Mouse (Mus musculus): Measurements from ENCODE around the gene 1700012P22Rik. TPM values are rescaled to one million over a fixed set of nuclear protein-coding genes. Genes with fewer than 3 reads are reported as not detected.
A peak's percentile ranks its signal among the peaks of the same experiment; 100 is the strongest.

Gene 1700012P22Rik
- not detected in 2 replicates for total RNA-seq (2021)
- long read RNA-seq, result 0 reads

GRCm38 (mm10) chr4:144438672-144439071, at the start of gene 1700012P22Rik:
Gene 1700012P22Rik, minus strand, starts transcription at chr4:144438772.
- DNase-seq, result no peak

GRCm38 (mm10) chr4:144468091-144468490, 29.5 kb upstream of the 1700012P22Rik start:
- no peak for DNase-seq

GRCm38 (mm10) chr4:144465206-144465605, 26.6 kb upstream of the 1700012P22Rik start:
- DNase-seq, result no peak

GRCm38 (mm10) chr4:144463656-144464055, 25.1 kb upstream of the 1700012P22Rik start, which contains the start of gene Aadacl3:
Gene Aadacl3, minus strand, starts transcription at chr4:144463756.
- DNase-seq, result no peak

GRCm38 (mm10) chr4:144453217-144453616, 14.6 kb upstream of the 1700012P22Rik start, which contains the start of gene Gm9944:
Gene Gm9944, minus strand, starts transcription at chr4:144453317.
- no peak for DNase-seq

- DNase-seq, result no peak
These were observed 10.0 kb upstream of the 1700012P22Rik start for GRCm38 (mm10) chr4:144448546-144448945.

- DNase-seq, result no peak
These were observed 3.0 kb upstream of the 1700012P22Rik start for GRCm38 (mm10) chr4:144441582-144441981.

GRCm38 (mm10) chr4:144441095-144441494, 2.5 kb upstream of the 1700012P22Rik start:
- DNase-seq, result no peak

GRCm38 (mm10) chr4:144433216-144433615, 5.4 kb downstream of the 1700012P22Rik start:
- DNase-seq, result no peak

GRCm38 (mm10) chr4:144430723-144431122, 7.8 kb downstream of the 1700012P22Rik start:
- no peak for DNase-seq

- DNase-seq, result peak; percentile 3
These were observed 9.7 kb downstream of the 1700012P22Rik start for GRCm38 (mm10) chr4:144428868-144429267.

- DNase-seq, result no peak
These were observed 14.0 kb downstream of the 1700012P22Rik start for GRCm38 (mm10) chr4:144424590-144424989.

GRCm38 (mm10) chr4:144420644-144421043, 17.9 kb downstream of the 1700012P22Rik start:
- DNase-seq, result no peak

- DNase-seq, result no peak
These were observed 30.3 kb downstream of the 1700012P22Rik start, which contains the start of gene Pramef12 for GRCm38 (mm10) chr4:144408290-144408689. Gene Pramef12, minus strand, starts transcription at chr4:144408464.

- DNase-seq, result no peak
These were observed 32.3 kb downstream of the 1700012P22Rik start for GRCm38 (mm10) chr4:144406261-144406660.

GRCm38 (mm10) chr4:144404456-144405086, 34.0 kb downstream of the 1700012P22Rik start:
- no peak for DNase-seq

- DNase-seq, result no peak
These were observed 35.9 kb downstream of the 1700012P22Rik start for GRCm38 (mm10) chr4:144402712-144403111.

- no peak for DNase-seq
These were observed 42.3 kb downstream of the 1700012P22Rik start for GRCm38 (mm10) chr4:144396316-144396715.

- no peak for DNase-seq
These were observed 60.7 kb downstream of the 1700012P22Rik start, which contains the start of gene Pramef20 for GRCm38 (mm10) chr4:144377911-144378310. Gene Pramef20, minus strand, starts transcription at chr4:144377933.

Other genes with a start within 250 kb of the 1700012P22Rik start
- not detected in 2 replicates for gene Oog2, start 248.1 kb downstream of the 1700012P22Rik start, total RNA-seq (2021)
- not detected in 2 replicates for gene C87977, start 225.5 kb downstream of the 1700012P22Rik start, total RNA-seq (2021)
- not detected in 2 replicates for gene Pramel5, start 158.3 kb downstream of the 1700012P22Rik start, total RNA-seq (2021)
- not detected in 2 replicates for gene Gm13128, start 108.5 kb downstream of the 1700012P22Rik start, total RNA-seq (2021)
- gene Gm13119, start 80.8 kb downstream of the 1700012P22Rik start, total RNA-seq (2021), result not detected in 2 replicates
- gene Pramef20, start 60.8 kb downstream of the 1700012P22Rik start, total RNA-seq (2021), result not detected in 2 replicates
- gene Pramef12, start 30.3 kb downstream of the 1700012P22Rik start, total RNA-seq (2021), result not detected in 2 replicates
- gene Gm9944, start 14.5 kb upstream of the 1700012P22Rik start, total RNA-seq (2021), result not detected in 2 replicates
- gene Aadacl3, start 25.0 kb upstream of the 1700012P22Rik start, total RNA-seq (2021), result not detected in 2 replicates
- not detected in 2 replicates for gene 9430007A20Rik, start 81.0 kb upstream of the 1700012P22Rik start, total RNA-seq (2021)
- not detected in 2 replicates for gene Gm13124, start 126.4 kb upstream of the 1700012P22Rik start, total RNA-seq (2021)
- gene Aadacl4, start 174.9 kb upstream of the 1700012P22Rik start, total RNA-seq (2021), result not detected in 2 replicates
- not detected in 2 replicates for gene Gm436, start 247.6 kb upstream of the 1700012P22Rik start, total RNA-seq (2021)